Mouse (Mus musculus) G1E (cell line): ENCODE results near the gene Rell1.

Experiments used
- CTCF ChIP-seq: IDR thresholded peaks from 2 replicates; pipeline ENCODE4 v1.5.1; 2012; ENCODE audit warnings: low read depth, low read length, inconsistent platforms, mixed read lengths
- GATA1 ChIP-seq: IDR thresholded peaks from 2 replicates; pipeline ENCODE4 v1.6.1; 2012; ENCODE audit warnings: borderline replicate concordance, low read length, inconsistent platforms, mixed read lengths
- GATA2 ChIP-seq: IDR thresholded peaks from 2 replicates; pipeline ENCODE4 v1.6.1; 2012; ENCODE audit warnings: low read depth, low read length, inconsistent platforms, borderline replicate concordance
- POLR2AphosphoS5 ChIP-seq: IDR thresholded peaks from 2 replicates; pipeline ENCODE4 v1.6.1; 2012; ENCODE audit warnings: low read depth, low read length, inconsistent platforms; ENCODE audit not compliant: insufficient replicate concordance
- TAL1 ChIP-seq: conservative IDR thresholded peaks from 2 replicates; pipeline ENCODE4 v1.6.1; 2012; ENCODE audit warnings: low read depth, low read length, inconsistent platforms, mixed read lengths

DNA sequence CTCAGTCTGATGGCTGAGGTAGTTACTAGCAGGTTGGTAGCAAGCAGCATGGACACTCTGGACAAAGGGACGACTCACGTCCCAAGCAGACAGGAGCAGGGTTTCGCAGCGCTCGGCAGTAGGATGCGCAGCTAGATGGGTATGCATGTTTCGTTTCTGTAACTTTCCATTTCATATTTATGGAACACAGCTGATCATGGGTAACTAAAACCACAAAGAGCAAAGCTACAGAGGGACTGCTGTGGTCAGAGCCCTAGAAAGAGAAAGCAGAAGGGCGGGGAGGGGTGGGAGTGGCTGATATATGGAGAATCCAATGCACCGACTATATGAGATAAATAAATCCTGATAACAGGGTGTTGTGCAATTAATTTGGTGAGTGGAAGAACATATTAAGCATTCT lies 25.4 kb downstream of the Rell1 start:
- no peak for TF ChIP-seq CTCF
- TF ChIP-seq TAL1: no peak
- TF ChIP-seq GATA1: no peak
- TF ChIP-seq POLR2AphosphoS5: no peak
- TF ChIP-seq GATA2: no peak
